ENCODE assay signal across 12 mouse cellular contexts in the genomic region with DNA sequence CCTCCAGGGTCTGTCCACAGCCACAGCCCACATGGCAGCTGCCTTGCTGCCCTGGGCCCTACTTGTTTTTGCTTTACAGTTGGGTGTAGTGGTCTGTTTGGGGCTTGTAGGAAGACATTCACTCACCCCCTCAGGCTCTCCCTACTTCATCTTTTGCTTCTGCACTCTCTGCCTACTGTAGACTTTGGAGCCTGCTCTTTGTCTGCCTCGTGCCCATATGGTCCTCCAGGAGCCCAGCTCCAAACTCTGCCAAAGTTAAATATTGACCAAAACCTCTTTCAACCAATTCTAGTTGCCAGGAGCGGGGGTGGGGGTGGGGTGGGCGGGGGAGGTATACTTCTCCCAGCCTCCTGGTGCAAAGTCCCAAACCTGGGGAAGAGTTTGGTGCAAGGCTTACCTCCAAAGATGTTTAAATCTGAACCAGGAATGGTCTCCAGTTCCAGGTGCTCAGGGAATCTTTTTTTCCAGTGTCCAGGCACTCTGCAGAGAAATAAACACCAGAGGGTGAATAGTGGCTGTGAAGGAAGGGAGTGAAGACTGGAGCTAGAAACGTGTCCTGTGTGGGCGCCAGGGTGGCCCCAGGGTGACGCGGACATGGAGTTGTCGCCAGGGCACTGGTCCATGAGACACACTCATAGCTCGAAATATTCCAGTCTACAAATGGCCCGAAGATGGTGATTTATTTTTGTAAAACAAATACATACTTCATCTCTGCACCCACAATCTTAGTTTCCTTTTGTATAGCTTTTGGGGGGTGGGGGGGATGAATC. TPM values are rescaled to one million over a fixed set of nuclear protein-coding genes. Genes with fewer than 3 reads are reported as not detected.
A peak's percentile ranks its signal among the peaks of the same experiment; 100 is the strongest.
DNase-seq lines count a peak whose midpoint lies in the region; ATAC-seq lines count a peak whose summit lies in the region.
"Had no signal": no experiment of that assay in that cellular context is flagged by ENCODE, and none has a peak within 500 bp of the region (broad histone marks: within the 10 kb centered on the region; RNA-seq: fewer than 3 reads in every experiment).

No protein-coding gene starts in this region.

- H3K9me3 ChIP-seq in lung, embryonic 16.5 days (ENCODE audit: control insufficient read depth, low read length) = no peaks in the 10 kb centered on the region
- H3K9me3 ChIP-seq in liver, embryonic 12.5 days (replicated peaks) = no peaks in the 10 kb centered on the region
- H3K9me3 ChIP-seq in midbrain, embryonic 14.5 days (ENCODE audit: control insufficient read depth, low read length) = no peaks in the 10 kb centered on the region
- H3K9me3 ChIP-seq: embryonic facial prominence, embryonic 12.5 days had no signal

- H3K36me3 ChIP-seq in lung, embryonic 16.5 days (ENCODE audit: control insufficient read depth, insufficient read depth, low read length) = no peaks in the 10 kb centered on the region
- no peaks in the 10 kb centered on the region for H3K36me3 ChIP-seq in liver, embryonic 12.5 days
- no peaks in the 10 kb centered on the region for H3K36me3 ChIP-seq in midbrain, embryonic 14.5 days (ENCODE audit: control insufficient read depth, insufficient read depth, low read length)
- H3K36me3 ChIP-seq: embryonic facial prominence, embryonic 12.5 days had no signal

- H3K4me2 ChIP-seq in lung, embryonic 16.5 days (ENCODE audit: low read depth, low read length) = no peak overlapping the region
- peak overlapping the region; percentile 29; the same call in 1 of the 2 replicates for H3K4me2 ChIP-seq in liver, embryonic 12.5 days
- no peak overlapping the region for H3K4me2 ChIP-seq in midbrain, embryonic 14.5 days (ENCODE audit: low read length)
- H3K4me2 ChIP-seq: embryonic facial prominence, embryonic 12.5 days; midbrain, embryonic 11.5 days had no signal

- H3K4me1 ChIP-seq in lung, embryonic 16.5 days (replicated peaks; ENCODE audit: control insufficient read depth, insufficient read depth, low read length) = peaks cover 51% of the 10 kb centered on the region
- H3K4me1 ChIP-seq in liver, embryonic 12.5 days = peaks cover 13% of the 10 kb centered on the region; the same call in 1 of the 2 replicates
- no peaks in the 10 kb centered on the region for H3K4me1 ChIP-seq in midbrain, embryonic 14.5 days (ENCODE audit: control insufficient read depth, insufficient read depth, low read length)
- H3K4me1 ChIP-seq: embryonic facial prominence, embryonic 12.5 days had no signal

- 20% methylated on average over 10 of the region's 10 CpGs for WGBS in lung, embryonic 16.5 days
- 23% methylated on average over 10 of the region's 10 CpGs for WGBS in liver, embryonic 12.5 days (ENCODE audit: insufficient replicate concordance)
- 9% methylated on average over 10 of the region's 10 CpGs for WGBS in midbrain, embryonic 14.5 days

- peaks cover 51% of the 10 kb centered on the region for H3K27me3 ChIP-seq in lung, embryonic 16.5 days (ENCODE audit: control insufficient read depth, insufficient read depth, low read depth, low read length)
- H3K27me3 ChIP-seq in liver, embryonic 12.5 days (replicated peaks) = peaks cover 100% of the 10 kb centered on the region
- H3K27me3 ChIP-seq in midbrain, embryonic 14.5 days (ENCODE audit: control insufficient read depth, insufficient read depth, low read length) = peaks cover 100% of the 10 kb centered on the region

- no peak overlapping the region for H3K4me3 ChIP-seq in lung, embryonic 16.5 days (ENCODE audit: low read length)
- H3K4me3 ChIP-seq in liver, embryonic 12.5 days = no peak overlapping the region
- no peak overlapping the region for H3K4me3 ChIP-seq in midbrain, embryonic 14.5 days (replicated peaks; ENCODE audit: low read depth, low read length)
- H3K4me3 ChIP-seq: embryonic facial prominence, embryonic 12.5 days had no signal

- 0 out of 2 replicates have a peak overlapping the region, but pooled peaks have one; percentile 13 for H3K9ac ChIP-seq in lung, embryonic 16.5 days (ENCODE audit: low read length)
- H3K9ac ChIP-seq in liver, embryonic 12.5 days = no peak overlapping the region
- no peak overlapping the region for H3K9ac ChIP-seq in midbrain, embryonic 14.5 days (replicated peaks; ENCODE audit: low read length)
- H3K9ac ChIP-seq: embryonic facial prominence, embryonic 12.5 days had no signal

- ATAC-seq in lung, embryonic 16.5 days (ENCODE audit: low read depth) = no peak
- ATAC-seq in liver, embryonic 12.5 days = no peak
- no peak for ATAC-seq in cerebellum, adult (ENCODE audit: insufficient number of reproducible peaks, low FRiP score, low TSS enrichment)
- no peak for ATAC-seq in midbrain, embryonic 14.5 days (ENCODE audit: low FRiP score, low TSS enrichment)

- H3K27ac ChIP-seq in lung, embryonic 16.5 days (ENCODE audit: low read length) = peak overlapping the region; percentile 23
- H3K27ac ChIP-seq in liver, embryonic 12.5 days = peak overlapping the region; percentile 49; the same call in 1 of the 2 replicates
- no peak overlapping the region for H3K27ac ChIP-seq in midbrain, embryonic 14.5 days (replicated peaks; ENCODE audit: low read depth, low read length)
- H3K27ac ChIP-seq: embryonic facial prominence, embryonic 12.5 days had no signal

- DNase-seq in lung, postnatal 36 days = no peak
- peak; percentile 73 for DNase-seq in kidney, adult 18-20 months
- DNase-seq in cerebellum, postnatal 14 days = no peak
- no peak for DNase-seq in midbrain, embryonic 14.5 days
- DNase-seq in thymus, postnatal 4 days = no peak
- DNase-seq: cerebellum, adult 18-20 months; heart, postnatal 10 days had no signal

RNA-seq across cellular contexts. Expression of a gene that starts 6.2 kb away (rescaled TPM):
- polyA plus RNA-seq in lung, embryonic 16.5 days (2015; fragmentation: Nextera tagmentation; extraction: Ambion mirVana) = 2.4 and 2.5 TPM in 2 replicates
- polyA plus RNA-seq in liver, embryonic 12.5 days (2016; fragmentation: Nextera tagmentation; extraction: Ambion mirVana) = 0.29 TPM in 2 replicates
- polyA plus RNA-seq in midbrain, embryonic 14.5 days (2014; fragmentation: Nextera tagmentation; extraction: Ambion mirVana) = not detected in 2 replicates
- polyA plus RNA-seq: midbrain, embryonic 11.5 days had no signal

RNA-seq across cellular contexts. Expression of a gene that starts 8.1 kb away (rescaled TPM):
- 2.4 and 2.7 TPM in 2 replicates for polyA plus RNA-seq in lung, embryonic 16.5 days (2015; fragmentation: Nextera tagmentation; extraction: Ambion mirVana)
- polyA plus RNA-seq in liver, embryonic 12.5 days (2016; fragmentation: Nextera tagmentation; extraction: Ambion mirVana) = 0.79 and 0.92 TPM in 2 replicates
- not detected in 2 replicates for polyA plus RNA-seq in midbrain, embryonic 14.5 days (2014; fragmentation: Nextera tagmentation; extraction: Ambion mirVana)
- polyA plus RNA-seq: embryonic facial prominence, embryonic 12.5 days; midbrain, embryonic 11.5 days had no signal

RNA-seq across cellular contexts. Expression of a gene that starts 18.9 kb away (rescaled TPM):
- polyA plus RNA-seq in lung, embryonic 16.5 days (2015; fragmentation: Nextera tagmentation; extraction: Ambion mirVana) = 9.5 and 10.2 TPM in 2 replicates
- 1.4 TPM in 2 replicates for polyA plus RNA-seq in liver, embryonic 12.5 days (2016; fragmentation: Nextera tagmentation; extraction: Ambion mirVana)
- polyA plus RNA-seq in midbrain, embryonic 14.5 days (2014; fragmentation: Nextera tagmentation; extraction: Ambion mirVana) = 0.12 and 0.20 TPM in 2 replicates

RNA-seq across cellular contexts. Expression of a gene that starts 20.9 kb away (rescaled TPM):
- 32.3 and 36.3 TPM in 2 replicates for polyA plus RNA-seq in lung, embryonic 16.5 days (2015; fragmentation: Nextera tagmentation; extraction: Ambion mirVana)
- 2.1 and 3.1 TPM in 2 replicates for polyA plus RNA-seq in liver, embryonic 12.5 days (2016; fragmentation: Nextera tagmentation; extraction: Ambion mirVana)
- polyA plus RNA-seq in midbrain, embryonic 14.5 days (2014; fragmentation: Nextera tagmentation; extraction: Ambion mirVana) = not detected in 2 replicates
- polyA plus RNA-seq: midbrain, embryonic 11.5 days had no signal

RNA-seq across cellular contexts. Expression of a gene that starts 25.0 kb away (rescaled TPM):
- polyA plus RNA-seq in lung, embryonic 16.5 days (2015; fragmentation: Nextera tagmentation; extraction: Ambion mirVana) = 2.0 and 2.2 TPM in 2 replicates
- 0.14 and 0.20 TPM in 2 replicates for polyA plus RNA-seq in liver, embryonic 12.5 days (2016; fragmentation: Nextera tagmentation; extraction: Ambion mirVana)
- not detected in 2 replicates for polyA plus RNA-seq in midbrain, embryonic 14.5 days (2014; fragmentation: Nextera tagmentation; extraction: Ambion mirVana)
- polyA plus RNA-seq: embryonic facial prominence, embryonic 12.5 days; midbrain, embryonic 11.5 days had no signal
